Mouse (Mus musculus) neural tube, embryonic 11.5 days (tissue): ENCODE results near the gene Klhl10. TPM values are rescaled to one million over a fixed set of nuclear protein-coding genes. Genes with fewer than 3 reads are reported as not detected.

Experiments used
- ATAC-seq: fragments of 200-750 bp; cut with Nextera tagmentation; 2 replicates; pipeline ENCODE4 v1.8.0; 2017; ENCODE audit warnings: moderate number of reproducible peaks, mild to moderate bottlenecking, moderate TSS enrichment, moderate library complexity; ENCODE audit not compliant: insufficient read depth, low FRiP score, low TSS enrichment
- DNase-seq: peaks from one replicate; pipeline ENCODE4 v3.0.0-alpha.2; 2015; ENCODE audit warnings: low spot score
- H3K27ac ChIP-seq: fragments of 300-500 bp; sonication (generic); 2 replicates; pipeline ENCODE4 v1.5.1; 2014; ENCODE audit warnings: low read depth, mild to moderate bottlenecking, low read length
- H3K27me3 ChIP-seq: fragments of 300-500 bp; sonication (generic); 2 replicates; pipeline ENCODE4 v1.6.1; 2014; ENCODE audit warnings: mild to moderate bottlenecking, low read length, mixed read lengths; ENCODE audit not compliant: control insufficient read depth, insufficient read depth
- H3K36me3 ChIP-seq: fragments of 300-500 bp; sonication (generic); 2 replicates; pipeline ENCODE4 v1.6.1; 2014; ENCODE audit warnings: mild to moderate bottlenecking, low read length, moderate library complexity, mixed read lengths; ENCODE audit not compliant: control insufficient read depth, insufficient read depth
- H3K4me1 ChIP-seq: fragments of 300-500 bp; sonication (generic); 2 replicates; pipeline ENCODE4 v1.6.1; 2014; ENCODE audit warnings: low read length, mixed read lengths; ENCODE audit not compliant: control insufficient read depth, insufficient read depth
- H3K4me2 ChIP-seq: fragments of 300-500 bp; sonication (generic); 2 replicates; pipeline ENCODE4 v1.6.1; 2014; ENCODE audit warnings: low read depth, mild to moderate bottlenecking, moderate library complexity
- H3K4me3 ChIP-seq: fragments of 300-500 bp; sonication (generic); 2 replicates; pipeline ENCODE4 v1.5.1; 2014; ENCODE audit warnings: low read depth, low read length
- H3K9ac ChIP-seq: fragments of 300-500 bp; sonication (generic); 2 replicates; pipeline ENCODE4 v1.6.1; 2014; ENCODE audit warnings: mild to moderate bottlenecking, low read length
- H3K9me3 ChIP-seq: fragments of 300-500 bp; sonication (generic); 2 replicates; pipeline ENCODE4 v1.6.1; 2016; ENCODE audit warnings: low read length; ENCODE audit not compliant: control insufficient read depth
- WGBS: fragments of 180-500 bp; shearing (Covaris S2); extraction: QIAGEN DNeasy Blood & Tissue Kit; methylation state at CpG from one replicate; pipeline ENCODE4 v1.1.7; 2014; 5-methylcytosine and 5-hydroxymethylcytosine counted together
- polyA plus RNA-seq: library from polyadenylated mRNA; unstranded; fragments of >200 nt; fragmentation: Nextera tagmentation; extraction: Ambion mirVana; gene quantifications from 2 replicates; pipeline ENCODE4 v1.2.1, GENCODE M21; 2014

The Klhl10 gene
- polyA plus RNA-seq, 1 experiment from 2014 or later, result 0.40 TPM

- Histone ChIP-seq H3K4me2 (no peak overlapping the region), H3K36me3 (peaks cover 4% of the 10 kb centered on the region; the same call in 1 of the 2 replicates), H3K9me3 (no peaks in the 10 kb centered on the region), H3K4me1 (no peaks in the 10 kb centered on the region), H3K27ac (no peak overlapping the region), H3K9ac (no peak overlapping the region), H3K27me3 (no peaks in the 10 kb centered on the region), H3K4me3 (no peak overlapping the region)
- WGBS, result 93% methylated on average over 5 of the region's 5 CpGs
- ATAC-seq (no peak), DNase-seq (no peak)
Observed at GRCm38 (mm10) chr11:100432002-100432401, 9.7 kb upstream of the Klhl10 start.

DNA sequence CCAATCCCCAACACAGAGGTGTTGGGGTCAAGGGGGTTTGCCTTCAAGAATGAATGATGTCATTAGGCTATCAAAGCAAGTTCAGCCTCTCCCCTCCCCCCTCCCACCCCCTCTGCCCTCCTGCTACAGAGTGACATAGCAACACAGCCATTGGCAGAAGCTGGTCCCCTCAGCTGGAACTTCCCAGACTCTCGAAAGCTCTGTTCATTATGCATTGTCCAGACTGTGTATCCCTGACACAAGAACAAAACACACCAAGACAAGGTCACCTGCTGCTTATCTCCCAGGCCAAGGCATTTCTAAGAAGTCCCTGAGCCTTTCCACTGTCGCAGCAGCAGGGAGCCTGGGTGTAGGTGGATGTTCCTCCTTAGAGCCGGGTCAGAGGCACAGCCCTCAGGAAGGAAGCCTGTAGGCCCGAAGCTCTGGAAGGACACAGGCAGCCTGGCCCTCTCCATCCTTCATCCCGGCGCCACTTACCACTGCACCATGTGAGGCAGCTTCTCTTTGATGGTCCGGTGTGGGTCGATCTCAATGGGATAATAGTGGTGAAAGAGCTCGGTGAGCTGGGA, 6.0 kb upstream of the Klhl10 start:
- Histone ChIP-seq H3K27ac (no peak overlapping the region), H3K27me3 (no peaks in the 10 kb centered on the region), H3K36me3 (peaks cover 2% of the 10 kb centered on the region; the same call in 1 of the 2 replicates), H3K9me3 (no peaks in the 10 kb centered on the region), H3K4me3 (no peak overlapping the region), H3K4me1 (peaks cover 3% of the 10 kb centered on the region; the same call in 1 of the 2 replicates), H3K4me2 (no peak overlapping the region), H3K9ac (no peak overlapping the region)
- no peak for ATAC-seq
- WGBS, result 60% methylated on average over 9 of the region's 9 CpGs
- no peak for DNase-seq

GRCm38 (mm10) chr11:100437901-100438300, 3.8 kb upstream of the Klhl10 start:
- Histone ChIP-seq H3K27ac (no peak overlapping the region), H3K36me3 (0 out of 2 replicates have a peak, but pooled peaks cover 2% of the 10 kb centered on the region), H3K4me3 (no peak overlapping the region), H3K4me1 (peaks cover 6% of the 10 kb centered on the region; the same call in 1 of the 2 replicates), H3K4me2 (no peak overlapping the region), H3K9me3 (no peaks in the 10 kb centered on the region), H3K27me3 (no peaks in the 10 kb centered on the region), H3K9ac (no peak overlapping the region)
- DNase-seq (no peak), ATAC-seq (no peak)
- WGBS, result 81% methylated on average over 1 of the region's 1 CpGs

DNA sequence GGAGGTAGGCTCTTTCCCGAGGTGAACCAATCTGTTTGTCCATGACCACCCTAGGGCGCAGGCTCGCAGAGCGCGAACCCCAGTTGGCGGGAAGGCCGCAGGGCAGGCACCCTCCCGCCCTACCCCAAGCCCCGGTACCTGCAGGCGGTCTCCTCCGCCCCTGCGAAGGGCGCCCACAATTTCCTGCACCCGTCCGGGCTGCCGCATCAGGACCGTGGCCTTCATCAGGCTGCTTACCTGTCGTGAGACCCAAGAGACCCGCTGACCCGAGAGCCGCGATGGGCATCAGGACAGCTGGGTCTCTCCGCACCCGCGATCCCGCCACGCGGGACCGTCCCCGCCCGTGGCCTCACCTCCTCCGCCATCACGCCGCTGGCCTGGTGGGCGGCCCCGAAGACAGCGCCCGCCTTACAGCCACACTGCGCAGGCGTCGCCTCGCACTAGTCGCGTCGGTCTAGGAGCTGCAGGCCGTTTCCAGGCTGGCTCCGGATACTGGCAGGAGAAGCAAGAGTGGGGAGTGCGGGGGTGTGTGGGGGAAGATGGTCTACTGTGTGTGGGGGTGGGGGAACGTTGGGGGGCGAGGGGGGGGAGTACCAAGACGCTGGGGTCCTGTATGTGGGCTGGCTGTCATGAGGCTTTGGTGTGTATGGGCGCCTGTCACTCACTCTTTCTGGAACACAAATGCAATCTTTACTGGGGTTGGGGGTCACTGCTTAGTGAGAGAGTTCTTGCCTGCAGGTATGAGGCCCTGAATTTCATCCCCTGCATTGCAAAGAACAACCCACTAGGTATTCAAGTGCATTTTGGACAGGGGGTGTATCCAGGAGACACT, 810 bp upstream of the Klhl10 start:
- Histone ChIP-seq H3K4me1 (peaks cover 6% of the 10 kb centered on the region; the same call in 1 of the 2 replicates), H3K27ac (no peak overlapping the region), H3K36me3 (0 out of 2 replicates have a peak, but pooled peaks cover 2% of the 10 kb centered on the region), H3K9me3 (no peaks in the 10 kb centered on the region), H3K9ac (peak overlapping the region; percentile 93), H3K4me2 (peak overlapping the region; percentile 90), H3K27me3 (no peaks in the 10 kb centered on the region), H3K4me3 (peak overlapping the region; percentile 83)
- DNase-seq, result peak; percentile 84
- WGBS, result 2% methylated on average over 48 of the region's 52 CpGs
- ATAC-seq, result peak; percentile 87

- H3K36me3 ChIP-seq, result no peaks in the 10 kb centered on the region
- H3K4me3 ChIP-seq, result no peak overlapping the region
- WGBS, result 89% methylated on average over 6 of the region's 6 CpGs
- H3K9me3 ChIP-seq, result no peaks in the 10 kb centered on the region
- no peak overlapping the region for H3K27ac ChIP-seq
- no peak overlapping the region for H3K4me2 ChIP-seq
- no peak for DNase-seq
- peaks cover 6% of the 10 kb centered on the region; the same call in 1 of the 2 replicates for H3K4me1 ChIP-seq
- no peak for ATAC-seq
- H3K9ac ChIP-seq, result no peak overlapping the region
- no peaks in the 10 kb centered on the region for H3K27me3 ChIP-seq
Observed at GRCm38 (mm10) chr11:100442625-100443024, 908 bp downstream of the Klhl10 start.

- WGBS, result 88% methylated on average over 4 of the region's 4 CpGs
- Histone ChIP-seq H3K9ac (no peak overlapping the region), H3K27me3 (no peaks in the 10 kb centered on the region), H3K36me3 (no peaks in the 10 kb centered on the region; the same call in none of the 2 replicates), H3K4me2 (no peak overlapping the region), H3K4me1 (no peaks in the 10 kb centered on the region), H3K4me3 (no peak overlapping the region), H3K9me3 (no peaks in the 10 kb centered on the region), H3K27ac (no peak overlapping the region)
- DNase-seq, result no peak
- ATAC-seq, result no peak
Observed at GRCm38 (mm10) chr11:100457247-100457646, 15.5 kb downstream of the Klhl10 start.

DNA sequence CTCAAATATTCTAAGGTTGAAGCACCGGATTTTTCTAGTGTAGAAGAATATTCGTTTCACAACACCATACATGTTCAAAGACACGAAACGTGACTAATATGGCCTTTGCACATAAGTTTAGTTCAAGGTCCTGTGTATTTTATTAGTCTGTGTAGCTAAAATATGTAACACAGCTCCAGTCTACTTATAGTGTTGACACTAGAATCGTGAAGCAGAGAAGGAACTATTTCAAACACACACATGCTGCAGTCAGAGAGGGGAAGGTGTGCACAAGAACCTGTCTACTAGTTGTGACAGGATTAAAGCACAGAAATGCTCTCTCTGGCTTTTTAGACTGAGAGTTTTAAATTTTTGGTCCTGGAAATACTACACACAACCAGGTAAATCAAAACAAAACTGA, 16.0 kb downstream of the Klhl10 start:
- no peak overlapping the region for H3K4me3 ChIP-seq
- no peak overlapping the region for H3K4me2 ChIP-seq
- H3K27ac ChIP-seq, result no peak overlapping the region
- ATAC-seq (no peak), DNase-seq (no peak)
- H3K4me1 ChIP-seq, result no peaks in the 10 kb centered on the region
- H3K36me3 ChIP-seq, result no peaks in the 10 kb centered on the region; the same call in none of the 2 replicates
- no peak overlapping the region for H3K9ac ChIP-seq
- WGBS, result 95% methylated on average over 5 of the region's 5 CpGs
- no peaks in the 10 kb centered on the region for H3K9me3 ChIP-seq
- no peaks in the 10 kb centered on the region for H3K27me3 ChIP-seq

- Histone ChIP-seq H3K4me1 (no peaks in the 10 kb centered on the region), H3K4me3 (no peak overlapping the region), H3K27ac (no peak overlapping the region), H3K9ac (no peak overlapping the region), H3K27me3 (no peaks in the 10 kb centered on the region), H3K9me3 (no peaks in the 10 kb centered on the region), H3K4me2 (no peak overlapping the region), H3K36me3 (peaks cover 7% of the 10 kb centered on the region)
- WGBS, result 96% methylated on average over 10 of the region's 10 CpGs
- ATAC-seq (no peak), DNase-seq (no peak)
Observed at GRCm38 (mm10) chr11:100462699-100463098, 21.0 kb downstream of the Klhl10 start.
